Mouse (Mus musculus): ENCODE measurements around the gene Actn3. TPM values are rescaled to one million over a fixed set of nuclear protein-coding genes. Genes with fewer than 3 reads are reported as not detected.
A peak's percentile ranks its signal among the peaks of the same experiment; 100 is the strongest.
"Not testable (repeated sequence)": the region's sequence is repeated elsewhere in the genome, so short reads cannot be mapped to it uniquely, and the experiment has no call there.

Gene Actn3
- polyA plus RNA-seq, 1 experiment, result 13.4 TPM

GRCm38 (mm10) chr19:4879324-4879703 is 1.6 kb upstream of the Actn3 start:
- Histone ChIP-seq H3K4me3 (ENCODE audit: insufficient read depth, low read depth, low read length) (no peak overlapping the region), H3K4me1 (ENCODE audit: control insufficient read depth, insufficient read depth, low read length) (no peaks in the 10 kb centered on the region), H3K36me3 (ENCODE audit: control insufficient read depth, insufficient read depth, low read length) (no peaks in the 10 kb centered on the region), H3K27ac (ENCODE audit: insufficient read depth, low read depth, low read length) (no peak overlapping the region), H3K27me3 (replicated peaks; ENCODE audit: control insufficient read depth, insufficient read depth, low read length) (no peaks in the 10 kb centered on the region)
- TF ChIP-seq POLR2A (IDR thresholded peaks at IDR 0.05; ENCODE audit: low read depth, low read length) (no peak), CTCF (conservative IDR thresholded peaks at IDR 0.05; ENCODE audit: insufficient read depth, insufficient read length, low read depth, low read length) (no peak)
- WGBS, result 59% methylated on average over 10 of the region's 10 CpGs
- no peak for DNase-seq

- Histone ChIP-seq H3K4me1 (ENCODE audit: control insufficient read depth, insufficient read depth, low read length) (no peaks in the 10 kb centered on the region), H3K36me3 (ENCODE audit: control insufficient read depth, insufficient read depth, low read length) (no peaks in the 10 kb centered on the region), H3K27me3 (replicated peaks; ENCODE audit: control insufficient read depth, insufficient read depth, low read length) (no peaks in the 10 kb centered on the region), H3K4me3 (ENCODE audit: insufficient read depth, low read depth, low read length) (peak within 1 kb of the TSS; percentile 74), H3K27ac (ENCODE audit: insufficient read depth, low read depth, low read length) (no peak within 1 kb of the TSS)
- WGBS, result under 1% methylated on average over 52 of the region's 52 CpGs
- DNase-seq, result peak; percentile 98
- no peak for TF ChIP-seq POLR2A (IDR thresholded peaks at IDR 0.05; ENCODE audit: low read depth, low read length)
- TF ChIP-seq CTCF (conservative IDR thresholded peaks at IDR 0.05; ENCODE audit: insufficient read depth, insufficient read length, low read depth, low read length), result no peak
Observed at GRCm38 (mm10) chr19:4878405-4879323, 955 bp upstream of the Actn3 start, which contains the start of gene Zdhhc24. Gene Zdhhc24 (plus strand): TSS chr19:4878668.

- Histone ChIP-seq H3K4me1 (ENCODE audit: control insufficient read depth, insufficient read depth, low read length) (no peaks in the 10 kb centered on the region), H3K4me3 (ENCODE audit: insufficient read depth, low read depth, low read length) (no peak overlapping the region), H3K27ac (ENCODE audit: insufficient read depth, low read depth, low read length) (no peak overlapping the region), H3K27me3 (replicated peaks; ENCODE audit: control insufficient read depth, insufficient read depth, low read length) (no peaks in the 10 kb centered on the region), H3K36me3 (ENCODE audit: control insufficient read depth, insufficient read depth, low read length) (no peaks in the 10 kb centered on the region)
- no peak for DNase-seq
- WGBS, result 42% methylated on average over 3 of the region's 3 CpGs
- TF ChIP-seq POLR2A (IDR thresholded peaks at IDR 0.05; ENCODE audit: low read depth, low read length) (no peak), CTCF (conservative IDR thresholded peaks at IDR 0.05; ENCODE audit: insufficient read depth, insufficient read length, low read depth, low read length) (no peak)
Observed at GRCm38 (mm10) chr19:4876755-4877154, 954 bp downstream of the Actn3 start.

GRCm38 (mm10) chr19:4876241-4876640 is 1.5 kb downstream of the Actn3 start:
- H3K4me1 ChIP-seq (ENCODE audit: control insufficient read depth, insufficient read depth, low read length), result no peaks in the 10 kb centered on the region
- no peaks in the 10 kb centered on the region for H3K27me3 ChIP-seq (replicated peaks; ENCODE audit: control insufficient read depth, insufficient read depth, low read length)
- no peak overlapping the region for H3K4me3 ChIP-seq (ENCODE audit: insufficient read depth, low read depth, low read length)
- DNase-seq, result no peak
- TF ChIP-seq POLR2A (IDR thresholded peaks at IDR 0.05; ENCODE audit: low read depth, low read length), result no peak
- no peak for TF ChIP-seq CTCF (conservative IDR thresholded peaks at IDR 0.05; ENCODE audit: insufficient read depth, insufficient read length, low read depth, low read length)
- WGBS, result 39% methylated on average over 4 of the region's 4 CpGs
- no peaks in the 10 kb centered on the region for H3K36me3 ChIP-seq (ENCODE audit: control insufficient read depth, insufficient read depth, low read length)
- H3K27ac ChIP-seq (ENCODE audit: insufficient read depth, low read depth, low read length), result no peak overlapping the region

- DNase-seq, result peak; percentile 12
- 93% methylated on average over 1 of the region's 1 CpGs for WGBS
- not testable (repeated sequence) for H3K27me3 ChIP-seq (replicated peaks; ENCODE audit: control insufficient read depth, insufficient read depth, low read length); H3K4me3 ChIP-seq (ENCODE audit: insufficient read depth, low read depth, low read length); H3K27ac ChIP-seq (ENCODE audit: insufficient read depth, low read depth, low read length); H3K4me1 ChIP-seq (ENCODE audit: control insufficient read depth, insufficient read depth, low read length); H3K36me3 ChIP-seq (ENCODE audit: control insufficient read depth, insufficient read depth, low read length)
Observed at GRCm38 (mm10) chr19:4874613-4875012, 3.1 kb downstream of the Actn3 start.

- DNase-seq, result peak; percentile 40
- H3K4me1 ChIP-seq (ENCODE audit: control insufficient read depth, insufficient read depth, low read length), result no peaks in the 10 kb centered on the region
- no peaks in the 10 kb centered on the region; the same call in 1 of the 2 replicates for H3K36me3 ChIP-seq (ENCODE audit: control insufficient read depth, insufficient read depth, low read length)
- no peak overlapping the region for H3K4me3 ChIP-seq (ENCODE audit: insufficient read depth, low read depth, low read length)
- no peaks in the 10 kb centered on the region for H3K27me3 ChIP-seq (replicated peaks; ENCODE audit: control insufficient read depth, insufficient read depth, low read length)
- WGBS, result 6% methylated on average over 17 of the region's 17 CpGs
- H3K27ac ChIP-seq (ENCODE audit: insufficient read depth, low read depth, low read length), result no peak overlapping the region
- TF ChIP-seq CTCF (conservative IDR thresholded peaks at IDR 0.05; ENCODE audit: insufficient read depth, insufficient read length, low read depth, low read length) (no peak), POLR2A (IDR thresholded peaks at IDR 0.05; ENCODE audit: low read depth, low read length) (no peak)
Observed at GRCm38 (mm10) chr19:4865147-4865546, 12.6 kb downstream of the Actn3 start.

GRCm38 (mm10) chr19:4863048-4863447 is 14.7 kb downstream of the Actn3 start:
- Histone ChIP-seq H3K4me1 (ENCODE audit: control insufficient read depth, insufficient read depth, low read length) (no peaks in the 10 kb centered on the region), H3K36me3 (ENCODE audit: control insufficient read depth, insufficient read depth, low read length) (no peaks in the 10 kb centered on the region; the same call in 1 of the 2 replicates), H3K27me3 (replicated peaks; ENCODE audit: control insufficient read depth, insufficient read depth, low read length) (no peaks in the 10 kb centered on the region), H3K27ac (ENCODE audit: insufficient read depth, low read depth, low read length) (no peak overlapping the region), H3K4me3 (ENCODE audit: insufficient read depth, low read depth, low read length) (no peak overlapping the region)
- TF ChIP-seq POLR2A (IDR thresholded peaks at IDR 0.05; ENCODE audit: low read depth, low read length) (no peak), CTCF (conservative IDR thresholded peaks at IDR 0.05; ENCODE audit: insufficient read depth, insufficient read length, low read depth, low read length) (no peak)
- WGBS, result 59% methylated on average over 6 of the region's 6 CpGs
- DNase-seq, result no peak

Data from kidney, adult 2 months (tissue).